Mouse (Mus musculus): ENCODE results near the gene Polr2i.
A peak's percentile ranks its signal among the peaks of the same experiment; 100 is the strongest.

Polr2i gene

DNA sequence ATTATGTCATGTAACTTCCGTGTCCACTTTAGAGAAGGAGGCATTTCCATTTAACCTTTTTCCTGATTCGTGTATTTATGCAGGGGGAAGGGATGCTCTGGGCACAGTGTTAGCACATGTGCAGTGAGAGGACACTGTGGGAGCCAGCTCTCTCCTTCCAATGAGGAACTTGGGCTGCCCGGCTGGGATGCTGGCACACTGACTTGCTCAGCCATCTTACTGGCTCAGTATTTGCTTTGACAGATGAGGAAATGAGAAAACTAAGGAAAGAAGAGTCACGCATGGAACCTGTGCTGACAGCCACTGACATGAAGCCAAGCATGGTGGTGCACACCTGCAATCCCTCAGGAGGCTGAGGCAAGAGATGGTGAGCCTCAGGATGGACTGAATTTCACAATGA lies 37.9 kb downstream of the Polr2i start:
- DNase-seq, result no peak

GRCm38 (mm10) chr7:30274383-30274782 lies 42.6 kb downstream of the Polr2i start:
- DNase-seq, result no peak

DNA sequence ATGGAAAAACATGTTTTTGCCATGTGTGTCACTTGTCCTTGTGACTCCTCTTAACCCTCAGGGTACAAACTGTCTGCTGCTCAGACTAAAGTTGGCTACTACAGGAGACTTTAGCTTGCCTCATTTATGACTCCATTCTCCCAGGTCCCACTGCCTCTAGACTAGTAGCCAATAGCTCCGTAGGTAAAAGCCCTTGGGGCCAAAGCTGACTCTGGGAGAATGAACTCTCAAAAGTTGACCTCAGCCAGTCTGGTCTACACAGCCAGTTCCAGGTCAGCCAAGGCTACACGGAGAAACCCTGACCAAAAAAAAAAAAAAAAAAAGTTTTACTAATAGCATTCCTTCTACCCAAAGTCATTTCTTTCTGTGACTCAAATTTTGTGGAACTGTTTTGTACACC lies 47.2 kb downstream of the Polr2i start:
- no peak for DNase-seq

- DNase-seq, result no peak
Measured at GRCm38 (mm10) chr7:30279536-30279935, 47.8 kb downstream of the Polr2i start.

DNA sequence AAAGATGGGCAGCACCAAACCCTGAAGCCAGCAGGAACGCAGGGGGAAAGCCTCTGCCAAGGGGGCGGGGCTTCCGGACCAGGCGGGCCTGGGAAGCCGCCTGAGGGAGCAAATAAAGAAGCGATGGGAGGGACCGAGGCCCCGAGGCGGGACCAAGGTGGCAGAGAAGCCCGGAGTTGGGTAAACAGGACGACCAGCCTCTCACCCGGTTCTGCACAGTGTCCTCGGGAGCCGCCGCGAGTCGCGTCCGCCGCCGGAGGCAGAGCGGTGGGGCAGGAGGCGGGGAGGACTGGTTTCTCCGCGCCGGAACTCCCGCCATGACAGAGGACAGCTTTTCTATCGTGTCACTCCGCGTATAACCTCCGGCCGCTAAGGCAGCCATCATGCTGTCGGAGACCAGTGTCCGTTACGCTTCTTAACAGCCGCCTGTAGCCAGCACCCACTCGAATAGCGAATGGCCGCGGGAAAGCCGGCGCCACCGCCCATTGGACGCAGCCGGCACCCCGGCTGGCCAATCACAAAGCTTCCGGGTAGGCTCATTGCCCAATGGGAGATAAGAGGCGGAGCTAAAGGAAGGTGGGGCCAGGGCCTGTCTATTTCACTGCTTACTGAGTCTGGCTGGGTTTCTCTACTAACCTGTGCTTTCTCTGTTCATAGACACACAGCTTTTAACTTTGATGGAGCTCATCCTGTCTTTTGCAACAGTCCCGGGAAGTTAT lies 48.4 kb downstream of the Polr2i start, which contains the start of the genes Thap8 and Wdr62:
TSS of gene Thap8 (plus strand) at position 144 of the 719 bp plus-strand sequence.
TSS of gene Wdr62 (minus strand) at position 469 of the 719 bp plus-strand sequence.
- peak; percentile 90 for DNase-seq

GRCm38 (mm10) chr7:30280670-30281138 lies 49.0 kb downstream of the Polr2i start:
- DNase-seq, result peak; percentile 74

- no peak for DNase-seq
Measured at GRCm38 (mm10) chr7:30281522-30281921, 49.8 kb downstream of the Polr2i start.

GRCm38 (mm10) chr7:30282740-30283139 lies 51.0 kb downstream of the Polr2i start:
- no peak for DNase-seq

Data from thymus, postnatal 25 days (tissue).